Mouse (Mus musculus): ENCODE data around the gene Ccdc9.

GRCm38 (mm10) chr7:16229869-16230268, 56.7 kb downstream of the Ccdc9 start:
- no peak for TF ChIP-seq CTCF (conservative IDR thresholded peaks at IDR 0.05; ENCODE audit: insufficient read depth, insufficient read length, low read depth, low read length)
- no peak for TF ChIP-seq POLR2A (IDR thresholded peaks at IDR 0.05; ENCODE audit: low read depth, low read length)
